ENCODE assay signal across 20 mouse cellular contexts in genomic region chr12:107831400-107832128, GRCm38 (mm10).
DNase-seq lines count a peak whose midpoint lies in the region; ATAC-seq and TF ChIP-seq lines count a peak whose summit lies in the region.
"Had no signal": no experiment of that assay in that cellular context is flagged by ENCODE, and none has a peak within 500 bp of the region (broad histone marks: within the 10 kb centered on the region; RNA-seq: fewer than 3 reads in every experiment).

No protein-coding gene starts in this region.

- H3K4me2 ChIP-seq in lung, embryonic 14.5 days: no peak overlapping the region
- H3K4me2 ChIP-seq: liver, embryonic 11.5 days; neural tube, embryonic 12.5 days had no signal

- H3K9me3 ChIP-seq in lung, embryonic 14.5 days (ENCODE audit: low read depth, low read length): no peaks in the 10 kb centered on the region
- no peaks in the 10 kb centered on the region for H3K9me3 ChIP-seq in embryonic facial prominence, embryonic 10.5 days
- H3K9me3 ChIP-seq: neural tube, embryonic 12.5 days had no signal

- no peak overlapping the region for H3K4me3 ChIP-seq in lung, embryonic 14.5 days (ENCODE audit: low read depth, low read length)
- H3K4me3 ChIP-seq in embryonic facial prominence, embryonic 10.5 days: no peak overlapping the region
- H3K4me3 ChIP-seq: erythroblast, embryonic 14.5 days; heart, adult 2 months; neural tube, embryonic 12.5 days had no signal

- H3K4me1 ChIP-seq in lung, embryonic 14.5 days (ENCODE audit: insufficient read depth): peaks cover 6% of the 10 kb centered on the region
- peaks cover 31% of the 10 kb centered on the region for H3K4me1 ChIP-seq in embryonic facial prominence, embryonic 10.5 days

- no peak overlapping the region for H3K9ac ChIP-seq in lung, embryonic 14.5 days
- H3K9ac ChIP-seq: forebrain, postnatal 0 days; neural tube, embryonic 12.5 days had no signal

- no peaks in the 10 kb centered on the region for H3K27me3 ChIP-seq in lung, embryonic 14.5 days (ENCODE audit: insufficient read depth, low read length)
- 0 out of 2 replicates have a peak, but pooled peaks cover 7% of the 10 kb centered on the region for H3K27me3 ChIP-seq in embryonic facial prominence, embryonic 10.5 days (replicated peaks; ENCODE audit: low read depth, poor library complexity, severe bottlenecking)
- H3K27me3 ChIP-seq: neural tube, embryonic 12.5 days had no signal

- no peak for TF ChIP-seq CTCF in lung, embryonic 14.5 days (IDR thresholded peaks at IDR 0.05; ENCODE audit: low read depth)

- H3K27ac ChIP-seq in lung, embryonic 14.5 days (ENCODE audit: low read depth): no peak overlapping the region
- peak overlapping the region; percentile 49 for H3K27ac ChIP-seq in embryonic facial prominence, embryonic 10.5 days (replicated peaks)
- H3K27ac ChIP-seq: heart, adult 2 months; neural tube, embryonic 12.5 days had no signal

- ATAC-seq in lung, embryonic 14.5 days (ENCODE audit: insufficient read depth): peak; percentile 42
- ATAC-seq: CD4-positive, CD25-positive, alpha-beta regulatory T cell, adult 4 months; forebrain, postnatal 0 days; inflammation-experienced regulatory T-cells, adult 6 months had no signal

- WGBS in lung, embryonic 14.5 days: 15% methylated on average over 13 of the region's 13 CpGs
- 39% methylated on average over 13 of the region's 13 CpGs for WGBS in embryonic facial prominence, embryonic 10.5 days

- H3K36me3 ChIP-seq in lung, embryonic 14.5 days (ENCODE audit: insufficient read depth): no peaks in the 10 kb centered on the region
- no peaks in the 10 kb centered on the region for H3K36me3 ChIP-seq in embryonic facial prominence, embryonic 10.5 days (replicated peaks)
- H3K36me3 ChIP-seq: neural tube, embryonic 12.5 days had no signal

- no peak for DNase-seq in lung, embryonic 14.5 days
- DNase-seq in lung, postnatal 14 days: no peak
- DNase-seq in Muller cell, postnatal 12 days (ENCODE audit: inconsistent ontology term): peak; percentile 6
- peak; percentile 28 for DNase-seq in embryonic facial prominence, embryonic 10.5 days (ENCODE audit: low spot score)
- peak; percentile 31 for DNase-seq in retina, postnatal 1 day
- no peak for DNase-seq in ovary, postnatal 10 days (ENCODE audit: low spot score)
- DNase-seq in spleen, adult 18-20 months: no peak
- DNase-seq: adrenal gland, postnatal 14 days; cerebellum, adult 8-10 months; forebrain, postnatal 0 days; gastrocnemius, postnatal 10 days; heart, adult 2 months; heart, postnatal 14 days; kidney, postnatal 14 days; layer of hippocampus, postnatal 36 days had no signal

Comparison
In these comparisons a context has a peak if more than half of its experiments do, and no peak if none do; other contexts are left out.
1. DNase-seq: peak in Muller cell, postnatal 12 days (single experiment), embryonic facial prominence, embryonic 10.5 days (single experiment) and retina, postnatal 1 day (single experiment); none in lung, embryonic 14.5 days (single experiment), lung, postnatal 14 days (single experiment), ovary, postnatal 10 days (single experiment) and spleen, adult 18-20 months (0 of 2).